Mouse (Mus musculus): ENCODE measurements around the gene Mus81.

Mus81 gene

GRCm38 (mm10) chr19:5492641-5493040 is 4.4 kb upstream of the Mus81 start:
- 59% methylated on average over 4 of the region's 4 CpGs for WGBS

- under 1% methylated on average over 59 of the region's 59 CpGs for WGBS
Observed at GRCm38 (mm10) chr19:5490898-5491708, 2.9 kb upstream of the Mus81 start.

DNA sequence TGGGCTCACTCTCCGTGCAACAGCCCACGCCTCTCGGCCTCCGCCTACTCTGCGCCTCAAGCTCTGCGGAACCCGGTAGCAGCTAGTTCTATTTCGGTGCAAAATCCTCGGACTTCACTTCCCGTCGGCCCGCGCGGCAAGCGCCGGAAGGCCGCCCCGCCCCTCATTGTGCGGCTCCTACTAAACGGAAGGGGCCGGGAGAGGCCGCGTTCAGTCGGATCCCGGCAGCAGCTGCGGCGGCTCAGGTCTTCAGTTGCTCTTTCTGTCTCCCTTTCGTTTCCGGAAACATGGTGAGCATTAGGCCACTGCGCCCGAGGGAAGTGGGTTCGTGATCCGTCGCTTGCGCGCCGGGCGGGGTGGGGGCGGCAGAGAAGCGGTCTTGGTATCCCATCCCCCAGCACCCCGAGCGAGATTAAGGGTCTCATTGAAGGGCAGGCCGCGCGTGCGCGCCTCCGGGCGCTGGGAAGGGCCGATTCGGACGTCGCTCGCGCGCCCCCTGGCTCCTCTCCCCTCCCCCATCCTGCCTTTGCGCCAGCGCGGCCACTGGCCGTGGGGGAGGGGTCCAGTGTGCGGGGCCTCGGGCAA is 2.2 kb upstream of the Mus81 start, which contains the start of gene Cfl1:
TSS of gene Cfl1 (plus strand) at position 143 of the 585 bp plus-strand sequence.
- WGBS, result under 1% methylated on average over 54 of the region's 62 CpGs

- 16% methylated on average over 10 of the region's 10 CpGs for WGBS
Observed at GRCm38 (mm10) chr19:5489721-5490120, 1.5 kb upstream of the Mus81 start.

DNA sequence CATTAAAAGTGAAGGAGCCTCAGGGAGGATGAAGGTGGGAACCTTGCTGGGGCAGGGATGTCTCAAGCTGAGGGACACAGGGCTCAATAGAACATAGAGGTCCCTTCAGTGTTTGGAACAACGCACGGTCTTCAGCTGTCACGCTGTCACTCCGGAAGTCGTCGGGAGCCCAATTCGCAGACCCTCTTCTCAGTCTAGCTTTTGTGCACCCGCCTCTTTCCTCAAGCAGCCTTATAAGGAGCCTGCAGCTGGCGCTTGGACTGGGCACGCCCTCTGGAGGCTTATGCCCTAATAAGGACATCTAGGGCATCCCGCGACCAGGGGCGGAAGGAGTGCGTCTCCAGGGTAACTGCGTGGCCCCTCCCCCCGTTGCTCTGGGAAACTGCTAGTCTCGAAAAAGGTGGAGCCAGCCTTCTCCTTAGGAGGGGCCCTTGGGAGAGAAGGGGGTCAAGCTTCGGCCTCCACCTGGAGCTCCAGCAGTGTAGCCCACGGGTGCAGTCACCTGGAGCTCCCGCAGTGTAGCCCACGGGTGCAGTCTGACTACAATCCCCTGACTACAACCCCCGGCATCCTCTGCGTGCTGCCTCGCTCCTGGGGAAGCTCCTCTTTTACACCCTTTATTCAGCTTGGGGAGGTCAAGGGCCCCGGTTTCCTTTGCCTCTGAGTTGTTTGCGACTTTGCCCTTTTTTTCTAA is 823 bp upstream of the Mus81 start:
- WGBS, result under 1% methylated on average over 26 of the region's 26 CpGs

GRCm38 (mm10) chr19:5486771-5487170 is 1.4 kb downstream of the Mus81 start:
- 78% methylated on average over 4 of the region's 4 CpGs for WGBS

GRCm38 (mm10) chr19:5486286-5486685 is 1.9 kb downstream of the Mus81 start:
- 68% methylated on average over 8 of the region's 8 CpGs for WGBS

DNA sequence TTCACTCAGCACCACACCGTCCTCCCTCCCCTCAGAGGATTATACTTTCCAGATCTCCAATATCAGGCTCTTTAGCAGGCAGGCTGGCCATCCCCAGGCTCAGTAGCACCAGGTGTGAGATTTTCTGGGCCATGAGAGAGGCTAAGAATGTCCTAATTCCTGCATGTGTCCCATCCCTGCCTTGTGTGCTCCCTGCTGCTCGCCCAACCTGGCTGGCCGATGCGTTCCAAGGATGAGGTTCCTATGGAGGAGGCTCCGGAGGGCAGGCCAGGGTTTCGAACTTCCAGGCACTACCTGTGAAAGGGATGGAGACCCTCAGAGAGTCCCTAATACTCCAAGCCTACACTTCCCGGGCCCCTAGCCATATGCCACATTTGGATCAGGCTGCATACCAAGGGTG is 2.4 kb downstream of the Mus81 start:
- whole genome bisulfite sequencing, result 90% methylated on average over 7 of the region's 7 CpGs

DNA sequence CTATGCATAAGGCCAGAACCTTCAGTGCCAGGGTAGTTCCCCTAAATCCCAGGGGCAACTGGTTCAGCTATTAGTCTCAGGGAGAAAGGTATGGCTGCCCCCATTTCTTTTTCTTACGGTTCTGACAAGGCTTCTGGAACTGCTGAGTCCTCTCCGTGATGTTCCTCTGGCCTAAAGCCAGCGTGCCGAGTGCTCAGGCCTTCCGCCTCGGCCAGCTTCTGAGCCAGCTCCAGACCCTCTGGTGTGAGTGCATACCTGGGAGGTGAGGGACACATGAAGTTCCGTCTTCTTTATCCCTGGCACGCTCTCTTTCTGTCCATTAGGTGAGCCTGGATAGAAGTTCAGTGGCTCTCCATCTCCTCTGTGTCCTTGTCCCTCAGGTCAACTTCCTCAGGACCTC is 2.8 kb downstream of the Mus81 start:
- WGBS, result 81% methylated on average over 8 of the region's 8 CpGs

GRCm38 (mm10) chr19:5484496-5484895 is 3.7 kb downstream of the Mus81 start:
- WGBS, result 88% methylated on average over 5 of the region's 5 CpGs

DNA sequence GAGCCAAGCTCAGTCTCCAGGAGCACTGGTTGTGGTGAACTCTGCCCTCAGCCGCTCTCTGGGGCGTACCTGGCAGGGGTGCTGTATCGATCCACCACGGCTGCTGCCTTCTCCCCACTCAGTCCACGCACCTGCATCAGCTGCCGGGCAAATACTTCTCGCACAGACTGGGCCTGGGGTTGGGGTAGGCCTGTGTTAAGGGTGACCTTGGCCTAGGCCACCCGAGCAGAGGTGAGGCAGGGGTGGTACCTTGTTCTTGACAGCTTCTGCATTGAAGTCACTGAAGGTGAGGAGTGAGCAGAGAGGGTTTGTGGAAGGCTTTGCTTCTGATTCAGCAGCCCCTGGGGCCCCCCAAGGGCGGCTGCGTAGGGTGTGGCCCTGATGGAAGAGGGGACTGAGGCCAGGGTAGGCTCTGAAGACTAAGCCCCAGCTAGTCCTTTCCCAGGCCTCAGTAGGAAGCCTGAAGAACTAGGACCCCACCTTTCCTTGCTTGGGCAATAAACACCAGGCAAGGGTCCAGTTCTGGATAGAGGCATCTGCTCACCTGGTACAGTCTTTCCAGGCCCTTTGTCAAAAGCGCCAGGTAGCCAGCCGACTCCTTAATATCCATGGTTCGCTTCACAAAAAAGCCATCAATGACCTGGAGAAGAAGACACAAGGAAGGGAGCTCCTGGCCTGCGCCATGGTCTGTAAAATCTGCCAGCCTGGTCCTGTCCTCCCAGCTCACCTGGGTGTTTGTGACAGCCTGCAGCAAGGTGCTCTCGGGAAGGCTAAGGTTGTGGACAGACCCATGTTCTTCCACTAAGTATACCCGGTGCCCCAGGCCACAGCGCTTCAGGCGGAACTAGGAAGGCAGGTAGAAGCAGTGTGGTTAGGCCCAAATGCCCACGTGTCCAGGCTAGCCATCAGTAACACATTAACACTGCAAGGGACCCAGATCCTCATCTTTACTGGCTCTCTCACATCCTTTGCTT is 4.5 kb downstream of the Mus81 start:
- WGBS, result 91% methylated on average over 19 of the region's 19 CpGs

DNA sequence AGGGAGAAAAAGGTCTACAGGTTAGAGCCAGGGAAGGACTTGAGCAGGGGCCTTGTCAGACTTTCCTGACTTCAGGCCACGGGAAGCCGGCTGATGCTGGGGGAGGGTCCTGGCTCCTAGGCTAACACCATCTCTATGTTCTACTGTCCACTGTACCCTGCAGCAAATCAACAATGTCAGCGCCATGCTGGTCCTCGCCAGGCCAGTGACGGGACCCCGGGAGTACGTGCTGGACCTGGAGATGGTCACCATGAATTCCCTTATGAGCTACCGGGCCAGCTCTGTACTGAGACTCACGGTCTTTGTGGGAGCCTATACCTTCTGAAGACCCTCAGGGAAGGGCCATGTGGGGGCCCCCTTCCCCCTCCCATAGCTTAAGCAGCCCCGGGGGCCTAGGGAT is 6.8 kb downstream of the Mus81 start:
- WGBS, result 94% methylated on average over 10 of the region's 10 CpGs

DNA sequence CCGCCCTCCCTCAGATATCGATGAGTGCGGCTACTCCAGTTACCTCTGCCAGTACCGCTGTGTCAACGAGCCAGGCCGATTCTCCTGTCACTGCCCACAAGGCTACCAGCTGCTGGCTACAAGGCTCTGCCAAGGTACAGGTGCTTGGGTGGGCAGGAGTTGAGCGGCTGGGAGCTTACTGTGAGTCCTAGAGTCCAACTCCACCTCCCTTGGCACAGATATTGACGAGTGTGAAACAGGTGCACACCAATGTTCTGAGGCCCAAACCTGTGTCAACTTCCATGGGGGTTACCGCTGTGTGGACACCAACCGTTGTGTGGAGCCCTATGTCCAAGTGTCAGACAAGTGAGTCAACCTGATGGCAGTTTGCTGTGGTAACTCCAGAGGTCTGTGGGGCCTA is 8.2 kb downstream of the Mus81 start:
- WGBS, result 87% methylated on average over 10 of the region's 10 CpGs

DNA sequence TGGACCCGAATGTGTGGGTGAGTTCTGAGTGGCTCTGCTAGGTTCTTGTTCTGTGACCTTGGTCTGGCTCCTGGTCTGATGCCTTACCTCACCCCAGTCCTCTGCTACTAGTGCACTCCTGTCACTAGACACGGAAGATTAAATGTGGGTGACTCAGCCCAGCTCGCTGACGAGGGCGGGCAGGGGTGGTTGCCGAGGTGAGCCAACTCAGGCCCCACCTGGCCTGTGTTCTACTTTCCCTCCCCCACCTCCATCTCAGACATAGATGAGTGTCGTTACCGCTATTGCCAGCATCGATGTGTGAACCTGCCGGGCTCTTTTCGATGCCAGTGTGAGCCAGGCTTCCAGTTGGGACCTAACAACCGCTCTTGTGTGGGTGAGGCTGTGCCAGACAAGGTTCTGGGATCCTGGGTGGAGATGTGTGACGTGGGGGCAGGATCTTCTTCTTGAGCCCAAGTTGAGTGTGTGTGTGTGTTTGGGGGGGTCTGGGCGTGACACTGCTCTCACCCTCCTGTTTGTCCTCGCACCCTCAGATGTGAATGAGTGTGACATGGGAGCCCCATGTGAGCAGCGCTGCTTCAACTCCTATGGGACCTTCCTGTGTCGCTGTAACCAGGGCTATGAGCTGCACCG is 10.4 kb downstream of the Mus81 start:
- 73% methylated on average over 18 of the region's 18 CpGs for WGBS

- WGBS, result 70% methylated on average over 10 of the region's 10 CpGs
Observed at GRCm38 (mm10) chr19:5477004-5477667, 11.1 kb downstream of the Mus81 start.

DNA sequence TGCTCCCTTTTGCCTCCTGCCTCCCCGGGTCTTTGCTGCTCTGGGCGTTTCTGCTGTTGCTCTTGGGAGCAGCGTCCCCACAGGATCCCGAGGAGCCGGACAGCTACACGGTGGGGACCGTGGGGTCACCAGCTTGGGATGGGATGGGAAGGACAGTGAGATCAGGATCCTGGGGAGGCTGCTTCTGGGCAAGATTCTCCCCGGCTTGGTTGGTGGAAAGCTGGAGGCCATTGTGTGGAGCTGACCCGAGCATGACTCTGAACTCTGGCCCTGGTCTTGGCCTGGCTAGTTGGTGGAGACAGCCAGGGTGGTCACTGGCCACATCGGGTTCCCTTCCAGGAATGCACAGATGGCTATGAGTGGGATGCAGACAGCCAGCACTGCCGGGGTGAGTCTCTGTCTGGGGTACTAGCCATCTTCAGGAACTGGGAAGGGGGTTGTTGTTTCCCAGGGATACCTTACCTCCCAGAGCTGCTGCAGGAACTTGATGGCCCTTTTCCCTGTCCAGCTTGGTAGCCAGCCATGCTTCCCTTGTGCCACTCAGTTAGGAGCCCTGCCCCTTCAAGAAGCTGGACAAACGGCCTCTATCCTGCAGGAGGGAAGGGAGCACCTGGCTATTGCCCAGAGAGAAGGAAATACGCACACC is 13.0 kb downstream of the Mus81 start:
- WGBS, result 26% methylated on average over 13 of the region's 13 CpGs

DNA sequence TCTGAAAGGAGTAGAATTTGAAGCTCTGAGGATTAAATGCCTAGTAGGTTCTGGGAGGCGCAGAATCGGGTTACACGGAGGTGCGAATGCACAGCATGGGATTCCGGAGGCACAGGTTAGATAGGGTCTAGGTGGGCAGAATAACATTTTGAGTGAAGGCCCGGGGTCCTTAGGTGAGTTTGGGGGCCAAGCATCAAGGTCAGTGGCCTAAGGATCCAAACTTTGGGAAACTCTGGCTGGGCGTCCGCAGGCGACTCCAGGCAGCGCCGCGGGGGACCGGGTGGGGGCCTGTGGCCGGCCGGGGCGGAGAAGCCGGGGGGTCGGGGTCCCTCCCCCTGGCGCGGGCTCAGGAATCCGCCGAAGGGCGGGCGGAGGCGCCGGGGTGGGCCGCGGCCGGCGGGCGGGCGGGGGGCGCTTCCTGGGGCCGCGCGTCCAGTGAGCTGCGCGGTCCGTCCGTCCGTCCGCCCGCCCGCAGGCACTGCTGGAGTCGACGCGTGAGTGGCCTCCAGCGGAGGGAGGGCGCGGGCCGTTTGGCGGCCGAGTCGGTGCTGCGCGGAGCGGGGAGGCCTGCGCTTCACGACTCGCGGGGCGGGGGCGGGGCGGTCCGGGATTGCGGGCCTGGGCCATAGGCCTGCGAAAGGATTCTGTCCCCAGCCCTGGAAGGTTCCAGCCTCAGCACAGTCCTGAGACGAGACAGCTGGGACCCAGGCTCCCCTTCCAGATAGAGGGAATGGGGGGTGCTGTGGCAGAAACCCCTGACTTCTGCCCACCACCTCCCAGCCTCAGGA is 13.7 kb downstream of the Mus81 start:
- WGBS, result 2% methylated on average over 62 of the region's 68 CpGs

GRCm38 (mm10) chr19:5473720-5474119 is 14.5 kb downstream of the Mus81 start, which contains the start of gene Efemp2:
Gene Efemp2 (plus strand): TSS chr19:5473954.
- WGBS, result 6% methylated on average over 22 of the region's 22 CpGs

- 80% methylated on average over 3 of the region's 3 CpGs for WGBS
Observed at GRCm38 (mm10) chr19:5472857-5473256, 15.3 kb downstream of the Mus81 start.
